Mouse (Mus musculus): Measurements from ENCODE around the gene Zbtb7b. TPM values are rescaled to one million over a fixed set of nuclear protein-coding genes. Genes with fewer than 3 reads are reported as not detected.
"Not testable (repeated sequence)": the region's sequence is repeated elsewhere in the genome, so short reads cannot be mapped to it uniquely, and the experiment has no call there.

Gene Zbtb7b
- polyA plus RNA-seq, 1 experiment from 2014 or later, result 8.0 TPM

GRCm38 (mm10) chr3:89429021-89429420 lies 34.4 kb upstream of the Zbtb7b start:
- H3K27me3 ChIP-seq (ENCODE audit: control insufficient read depth, insufficient read depth, low read length); H3K4me2 ChIP-seq (ENCODE audit: low read depth, low read length); H3K4me3 ChIP-seq (replicated peaks; ENCODE audit: low read length); H3K9me3 ChIP-seq (replicated peaks; ENCODE audit: control insufficient read depth, low read length); ATAC-seq (ENCODE audit: insufficient read depth, low FRiP score); H3K27ac ChIP-seq (ENCODE audit: low read length); H3K9ac ChIP-seq (ENCODE audit: low read length): not testable (repeated sequence)
- Histone ChIP-seq H3K36me3 (ENCODE audit: control insufficient read depth, insufficient read depth, low read length) (peaks cover 14% of the 10 kb centered on the region), H3K4me1 (ENCODE audit: control insufficient read depth, insufficient read depth, low read length) (peaks cover 17% of the 10 kb centered on the region)
- WGBS, result 86% methylated on average over 7 of the region's 7 CpGs

GRCm38 (mm10) chr3:89425876-89426275 lies 31.3 kb upstream of the Zbtb7b start:
- Histone ChIP-seq H3K4me1 (ENCODE audit: control insufficient read depth, insufficient read depth, low read length) (peaks cover 31% of the 10 kb centered on the region), H3K9me3 (replicated peaks; ENCODE audit: control insufficient read depth, low read length) (no peaks in the 10 kb centered on the region), H3K27ac (ENCODE audit: low read length) (no peak overlapping the region), H3K27me3 (ENCODE audit: control insufficient read depth, insufficient read depth, low read length) (no peaks in the 10 kb centered on the region), H3K9ac (ENCODE audit: low read length) (no peak overlapping the region), H3K4me2 (ENCODE audit: low read depth, low read length) (no peak overlapping the region), H3K4me3 (replicated peaks; ENCODE audit: low read length) (no peak overlapping the region), H3K36me3 (ENCODE audit: control insufficient read depth, insufficient read depth, low read length) (0 out of 2 replicates have a peak, but pooled peaks cover 7% of the 10 kb centered on the region)
- 87% methylated on average over 4 of the region's 4 CpGs for WGBS
- no peak for ATAC-seq (ENCODE audit: insufficient read depth, low FRiP score)

GRCm38 (mm10) chr3:89425141-89425525 lies 30.6 kb upstream of the Zbtb7b start:
- no peak for ATAC-seq (ENCODE audit: insufficient read depth, low FRiP score)
- H3K4me3 ChIP-seq (replicated peaks; ENCODE audit: low read length), result no peak overlapping the region
- no peaks in the 10 kb centered on the region for H3K27me3 ChIP-seq (ENCODE audit: control insufficient read depth, insufficient read depth, low read length)
- no peak overlapping the region for H3K9ac ChIP-seq (ENCODE audit: low read length)
- 0 out of 2 replicates have a peak, but pooled peaks cover 7% of the 10 kb centered on the region for H3K36me3 ChIP-seq (ENCODE audit: control insufficient read depth, insufficient read depth, low read length)
- H3K4me2 ChIP-seq (ENCODE audit: low read depth, low read length), result no peak overlapping the region
- H3K4me1 ChIP-seq (ENCODE audit: control insufficient read depth, insufficient read depth, low read length), result peaks cover 36% of the 10 kb centered on the region
- H3K27ac ChIP-seq (ENCODE audit: low read length), result no peak overlapping the region
- no peaks in the 10 kb centered on the region for H3K9me3 ChIP-seq (replicated peaks; ENCODE audit: control insufficient read depth, low read length)
- 73% methylated on average over 5 of the region's 5 CpGs for WGBS

- Histone ChIP-seq H3K9me3 (replicated peaks; ENCODE audit: control insufficient read depth, low read length) (no peaks in the 10 kb centered on the region), H3K27me3 (ENCODE audit: control insufficient read depth, insufficient read depth, low read length) (no peaks in the 10 kb centered on the region), H3K4me2 (ENCODE audit: low read depth, low read length) (no peak overlapping the region), H3K4me3 (replicated peaks; ENCODE audit: low read length) (no peak overlapping the region), H3K27ac (ENCODE audit: low read length) (no peak overlapping the region), H3K4me1 (ENCODE audit: control insufficient read depth, insufficient read depth, low read length) (peaks cover 40% of the 10 kb centered on the region), H3K36me3 (ENCODE audit: control insufficient read depth, insufficient read depth, low read length) (0 out of 2 replicates have a peak, but pooled peaks cover 7% of the 10 kb centered on the region), H3K9ac (ENCODE audit: low read length) (no peak overlapping the region)
- WGBS, result 68% methylated on average over 5 of the region's 5 CpGs
- no peak for ATAC-seq (ENCODE audit: insufficient read depth, low FRiP score)
Measured at GRCm38 (mm10) chr3:89424416-89425140, 30.0 kb upstream of the Zbtb7b start.

- Histone ChIP-seq H3K4me1 (ENCODE audit: control insufficient read depth, insufficient read depth, low read length) (peaks cover 40% of the 10 kb centered on the region), H3K9me3 (replicated peaks; ENCODE audit: control insufficient read depth, low read length) (no peaks in the 10 kb centered on the region), H3K9ac (ENCODE audit: low read length) (peak overlapping the region; percentile 86), H3K27ac (ENCODE audit: low read length) (no peak overlapping the region), H3K4me2 (ENCODE audit: low read depth, low read length) (peak overlapping the region; percentile 78), H3K36me3 (ENCODE audit: control insufficient read depth, insufficient read depth, low read length) (0 out of 2 replicates have a peak, but pooled peaks cover 5% of the 10 kb centered on the region), H3K27me3 (ENCODE audit: control insufficient read depth, insufficient read depth, low read length) (no peaks in the 10 kb centered on the region), H3K4me3 (replicated peaks; ENCODE audit: low read length) (peak overlapping the region; percentile 64)
- WGBS, result 55% methylated on average over 6 of the region's 6 CpGs
- ATAC-seq (ENCODE audit: insufficient read depth, low FRiP score), result no peak
Measured at GRCm38 (mm10) chr3:89422556-89423205, 28.1 kb upstream of the Zbtb7b start.

- H3K9me3 ChIP-seq (replicated peaks; ENCODE audit: control insufficient read depth, low read length), result no peaks in the 10 kb centered on the region
- 0 out of 2 replicates have a peak, but pooled peaks cover 5% of the 10 kb centered on the region for H3K36me3 ChIP-seq (ENCODE audit: control insufficient read depth, insufficient read depth, low read length)
- peak overlapping the region; percentile 99 for H3K27ac ChIP-seq (ENCODE audit: low read length)
- peak overlapping the region; percentile 64 for H3K4me3 ChIP-seq (replicated peaks; ENCODE audit: low read length)
- peak overlapping the region; percentile 78 for H3K4me2 ChIP-seq (ENCODE audit: low read depth, low read length)
- H3K9ac ChIP-seq (ENCODE audit: low read length), result peak overlapping the region; percentile 86
- H3K27me3 ChIP-seq (ENCODE audit: control insufficient read depth, insufficient read depth, low read length), result no peaks in the 10 kb centered on the region
- WGBS, result 13% methylated on average over 22 of the region's 22 CpGs
- ATAC-seq (ENCODE audit: insufficient read depth, low FRiP score), result no peak
- H3K4me1 ChIP-seq (ENCODE audit: control insufficient read depth, insufficient read depth, low read length), result peaks cover 42% of the 10 kb centered on the region
Measured at GRCm38 (mm10) chr3:89421810-89422473, 27.4 kb upstream of the Zbtb7b start.

GRCm38 (mm10) chr3:89421002-89421774 lies 26.6 kb upstream of the Zbtb7b start:
- Histone ChIP-seq H3K4me2 (ENCODE audit: low read depth, low read length) (peak overlapping the region; percentile 78), H3K27ac (ENCODE audit: low read length) (peak overlapping the region; percentile 99), H3K4me3 (replicated peaks; ENCODE audit: low read length) (peak overlapping the region; percentile 64), H3K27me3 (ENCODE audit: control insufficient read depth, insufficient read depth, low read length) (no peaks in the 10 kb centered on the region), H3K4me1 (ENCODE audit: control insufficient read depth, insufficient read depth, low read length) (peaks cover 48% of the 10 kb centered on the region), H3K9ac (ENCODE audit: low read length) (peak overlapping the region; percentile 86), H3K9me3 (replicated peaks; ENCODE audit: control insufficient read depth, low read length) (no peaks in the 10 kb centered on the region), H3K36me3 (ENCODE audit: control insufficient read depth, insufficient read depth, low read length) (peaks cover 6% of the 10 kb centered on the region; the same call in 1 of the 2 replicates)
- ATAC-seq (ENCODE audit: insufficient read depth, low FRiP score), result peak; percentile 83
- WGBS, result 2% methylated on average over 11 of the region's 11 CpGs

GRCm38 (mm10) chr3:89420421-89420820 lies 25.8 kb upstream of the Zbtb7b start:
- H3K4me2 ChIP-seq (ENCODE audit: low read depth, low read length), result peak overlapping the region; percentile 78
- no peak for ATAC-seq (ENCODE audit: insufficient read depth, low FRiP score)
- H3K27me3 ChIP-seq (ENCODE audit: control insufficient read depth, insufficient read depth, low read length), result no peaks in the 10 kb centered on the region
- no peaks in the 10 kb centered on the region for H3K9me3 ChIP-seq (replicated peaks; ENCODE audit: control insufficient read depth, low read length)
- peaks cover 48% of the 10 kb centered on the region for H3K4me1 ChIP-seq (ENCODE audit: control insufficient read depth, insufficient read depth, low read length)
- peak overlapping the region; percentile 99 for H3K27ac ChIP-seq (ENCODE audit: low read length)
- H3K4me3 ChIP-seq (replicated peaks; ENCODE audit: low read length), result peak overlapping the region; percentile 70
- 51% methylated on average over 2 of the region's 2 CpGs for WGBS
- peak overlapping the region; percentile 86 for H3K9ac ChIP-seq (ENCODE audit: low read length)
- H3K36me3 ChIP-seq (ENCODE audit: control insufficient read depth, insufficient read depth, low read length), result peaks cover 4% of the 10 kb centered on the region; the same call in 1 of the 2 replicates

Measured in stomach, embryonic 16.5 days (tissue).